Mouse (Mus musculus) lung, adult 10 weeks (tissue): ENCODE measurements around the gene Rtn4. TPM values are rescaled to one million over a fixed set of nuclear protein-coding genes. Genes with fewer than 3 reads are reported as not detected.

Experiments
- polyA plus RNA-seq: library from polyadenylated mRNA; stranded (reverse); fragments of 350-450 nt; fragmentation: Illumina TruSeq; extraction: RNeasy Lipid Tissue Mini Kit (QIAGEN cat#74804); gene quantifications from one replicate; pipeline ENCODE4 v1.2.3, GENCODE M21; 2014; ENCODE audit warnings: low read depth, low replicate concordance; ENCODE audit not compliant: insufficient read depth

Gene Rtn4
- polyA plus RNA-seq = 126 TPM

GRCm38 (mm10) chr11:29692683-29693272 is at the start of gene Rtn4:
TSS of gene Rtn4 (plus strand) at chr11:29692947.

Other genes with a start within 250 kb of the Rtn4 start
- gene Prorsd1, start 177.9 kb upstream of the Rtn4 start, polyA plus RNA-seq = 23.2 TPM
- 10.6 TPM for gene Mtif2, start 166.5 kb upstream of the Rtn4 start, polyA plus RNA-seq
- 0.14 TPM for gene Clhc1, start 145.0 kb upstream of the Rtn4 start, polyA plus RNA-seq
- 1,733 TPM for gene Rps27a, start 144.8 kb upstream of the Rtn4 start, polyA plus RNA-seq
- gene 4931440F15Rik, start 132.7 kb downstream of the Rtn4 start, polyA plus RNA-seq = not detected